Mouse (Mus musculus): ENCODE results near the gene Rufy1.

The Rufy1 gene

DNA sequence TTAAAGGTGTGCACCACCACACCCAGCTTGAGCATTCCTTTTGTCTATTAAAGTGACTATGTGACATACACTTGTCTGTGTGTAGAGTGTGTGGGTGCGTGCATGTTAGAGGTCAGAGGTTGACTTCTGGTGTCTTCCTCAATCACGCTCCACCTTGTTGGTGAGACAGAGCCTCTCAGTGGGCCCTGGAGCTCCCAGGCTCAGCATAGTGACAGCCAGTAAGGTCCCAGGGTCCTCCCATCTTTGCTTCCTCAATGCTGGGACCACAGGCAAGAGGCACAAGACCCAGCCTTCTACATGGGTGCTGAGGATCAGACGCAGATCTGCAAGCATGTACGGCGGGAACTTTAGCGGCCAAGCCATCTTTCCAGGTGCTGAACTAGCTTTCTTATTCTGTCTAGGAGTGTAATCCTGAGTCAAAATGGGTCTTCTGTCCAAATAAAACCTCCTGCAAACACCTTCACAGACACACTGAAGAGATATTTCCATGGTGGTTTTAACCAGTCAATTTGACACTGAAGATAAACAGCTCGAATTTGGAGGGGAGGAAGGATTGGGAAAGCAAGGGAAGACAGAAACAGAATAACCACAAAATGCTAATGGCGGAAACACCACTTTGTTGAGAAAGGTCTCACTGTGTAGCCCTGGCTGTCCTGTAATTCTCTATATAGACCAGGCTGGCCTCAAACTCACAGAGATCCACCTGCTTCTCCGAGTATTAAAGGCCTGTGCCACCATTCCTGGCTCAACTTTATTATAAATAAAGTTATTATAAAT, 84.5 kb downstream of the Rufy1 start:
- DNase-seq (ENCODE audit: low spot score in 2 of 2), result no peak

DNA sequence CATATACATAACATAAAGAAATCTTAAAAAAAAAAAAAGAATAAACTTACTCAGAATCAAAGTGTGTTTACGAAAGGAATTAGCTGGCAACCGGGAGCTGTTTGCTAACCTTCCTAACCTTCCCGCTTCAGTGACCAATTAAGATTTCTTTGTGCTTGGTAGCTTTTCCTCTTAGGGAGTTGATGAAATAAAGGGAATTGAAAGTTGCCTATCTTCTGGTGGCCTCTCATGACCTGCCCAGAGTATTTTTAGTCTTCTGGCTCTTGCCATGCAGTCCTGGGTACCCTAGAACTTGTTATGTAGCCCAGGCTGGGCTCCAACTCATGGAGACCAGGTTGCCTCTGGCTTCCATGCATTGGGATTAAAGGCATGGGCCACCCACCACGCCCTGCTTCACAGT, 85.4 kb downstream of the Rufy1 start:
- no peak for DNase-seq (ENCODE audit: low spot score in 2 of 2)

Measured in frontal cortex, postnatal 10 days (tissue).